Mouse (Mus musculus): ENCODE measurements around the gene Gpx8. TPM values are rescaled to one million over a fixed set of nuclear protein-coding genes. Genes with fewer than 3 reads are reported as not detected.
A peak's percentile ranks its signal among the peaks of the same experiment; 100 is the strongest.

Gene Gpx8
- total RNA-seq, 2 experiments from 2014 or later: 8.1 to 8.5 TPM

DNA sequence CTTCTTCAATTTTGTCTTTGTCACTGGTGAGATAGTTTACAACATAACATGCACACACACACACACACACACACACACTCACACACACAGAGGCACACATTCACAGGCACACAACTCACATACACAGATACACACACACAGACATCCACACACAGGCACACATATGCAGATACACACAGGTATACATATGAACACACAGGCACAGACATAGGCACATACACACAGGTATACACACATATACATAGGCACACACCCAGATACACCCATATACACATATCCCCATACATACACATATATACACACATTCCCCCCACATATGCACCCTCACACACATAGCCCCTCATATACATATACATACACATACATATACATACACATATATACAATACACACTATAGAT, 808 bp upstream of the Gpx8 start:
- intact Hi-C loops (cut with DNase I): loop anchor here (2.0 to 10.0 kb wide), 3 partner anchors 92 to 628 kb away; partner anchors contain the start of gene Snx18
- no peak for DNase-seq (ENCODE audit: extremely low spot score in 1 of 2, low spot score in 2 of 2)
- no peak for TF ChIP-seq CTCF (IDR thresholded peaks at IDR 0.05)
- no peak overlapping the region for H3K4me3 ChIP-seq
- H3K27ac ChIP-seq: no peak overlapping the region

DNA sequence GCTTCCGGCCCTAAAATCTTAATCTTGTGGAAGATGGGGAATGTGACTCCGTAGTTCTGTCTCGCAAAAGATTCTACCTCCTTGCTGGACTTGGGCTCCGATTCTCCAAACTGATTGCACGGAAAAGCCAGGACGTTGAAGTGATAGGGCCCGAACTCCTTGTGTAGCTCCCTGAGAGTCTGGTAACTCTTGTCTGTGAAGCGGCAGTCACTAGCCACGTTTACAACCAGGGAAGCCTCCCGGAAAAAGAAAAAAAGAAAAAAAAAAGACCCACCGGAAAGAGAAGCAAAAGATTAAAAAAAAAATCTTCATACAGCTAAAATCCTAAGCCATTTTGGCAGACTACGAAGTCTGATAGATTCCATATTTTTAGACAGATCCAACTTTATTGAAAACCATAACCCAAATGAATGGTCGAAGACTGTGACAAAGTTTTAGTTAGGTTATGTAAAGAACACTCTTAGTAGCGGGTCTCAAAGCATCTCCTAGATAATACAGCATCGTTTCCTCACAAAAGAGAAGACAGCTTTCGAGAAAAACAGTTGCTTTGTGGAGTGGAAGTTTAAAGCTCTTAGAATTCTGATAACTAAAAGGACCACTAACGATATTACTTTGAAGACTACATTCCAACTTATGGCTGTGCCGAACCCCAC, 626 bp downstream of the Gpx8 start:
- Histone ChIP-seq H3K27ac (no peak overlapping the region), H3K4me3 (peak overlapping the region; percentile 49)
- no peak for DNase-seq (ENCODE audit: extremely low spot score in 1 of 2, low spot score in 2 of 2)
- intact Hi-C loops (cut with DNase I): loop anchor here (1.0 to 10.0 kb wide), 4 partner anchors 93 to 629 kb away; partner anchors contain the start of gene Snx18
- TF ChIP-seq CTCF (IDR thresholded peaks at IDR 0.05): no peak

DNA sequence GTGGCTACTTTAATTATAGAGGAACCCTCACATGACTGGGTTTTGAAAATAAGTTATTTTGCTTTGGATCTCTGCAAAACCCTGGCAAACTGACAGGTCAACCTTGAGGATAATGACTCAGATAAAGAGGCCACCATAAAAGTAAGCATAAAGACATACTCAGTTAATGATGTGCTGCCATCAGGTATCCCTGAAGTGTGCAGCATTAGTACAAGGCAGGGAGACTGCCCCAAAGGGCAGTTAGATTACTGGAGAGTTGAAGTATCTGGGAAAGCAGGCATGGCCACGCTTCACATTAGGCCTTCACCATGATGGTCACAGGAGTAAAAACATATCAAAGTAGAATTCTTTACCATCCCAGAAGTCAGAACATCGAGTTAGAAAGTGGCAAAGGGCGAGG, 1.3 kb downstream of the Gpx8 start:
- no peak for TF ChIP-seq CTCF (IDR thresholded peaks at IDR 0.05)
- H3K27ac ChIP-seq: no peak overlapping the region
- intact Hi-C loops (cut with DNase I): loop anchor here (5.0 to 10.0 kb wide), 2 partner anchors 572 to 630 kb away; partner anchors contain the start of gene Snx18
- H3K4me3 ChIP-seq: no peak overlapping the region
- DNase-seq (ENCODE audit: extremely low spot score in 1 of 2, low spot score in 2 of 2): no peak

DNA sequence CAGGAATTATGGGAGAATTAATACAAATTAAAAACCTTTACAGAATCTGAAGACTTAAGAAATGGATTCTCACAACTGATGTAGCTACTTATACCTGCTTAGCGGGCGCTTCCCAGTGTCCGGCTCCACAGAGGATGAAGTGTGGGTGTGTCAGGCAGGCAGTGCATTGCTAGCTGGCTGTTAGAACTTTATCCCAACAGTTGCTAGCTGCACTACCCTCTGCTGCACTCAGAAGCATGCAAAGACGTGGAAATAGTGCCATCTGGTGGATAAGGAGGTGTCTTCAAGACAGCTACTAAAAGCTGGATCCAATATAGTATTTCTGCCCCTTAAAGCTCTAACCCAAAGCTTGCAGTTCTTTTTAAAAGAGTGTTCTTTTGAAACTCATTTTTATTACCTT, 10.4 kb downstream of the Gpx8 start:
- no peak overlapping the region for H3K27ac ChIP-seq
- H3K4me3 ChIP-seq: no peak overlapping the region
- intact Hi-C loops (cut with DNase I): loop anchor here (1.0 to 2.0 kb wide), 4 partner anchors 37 to 362 kb away; partner anchors contain the start of genes Dhx29 and Mtrex
- peak; percentile 88 for TF ChIP-seq CTCF (IDR thresholded peaks at IDR 0.05)
- peak; percentile 64 to 69 for DNase-seq (ENCODE audit: extremely low spot score in 1 of 2, low spot score in 2 of 2)

GRCm38 (mm10) chr13:113034950-113035421, 11.2 kb downstream of the Gpx8 start, which contains the start of gene Cdc20b:
Gene Cdc20b (plus strand): TSS chr13:113035111.
- intact Hi-C loops (cut with DNase I): loop anchor here (1.0 kb wide), 1 partner anchor 36 kb away; no protein-coding TSS in a partner anchor
- Histone ChIP-seq H3K4me3 (peak within 1 kb of the TSS; percentile 52), H3K27ac (no peak within 1 kb of the TSS)
- no peak for TF ChIP-seq CTCF (IDR thresholded peaks at IDR 0.05)
- peak; percentile 33 to 40 for DNase-seq (ENCODE audit: extremely low spot score in 1 of 2, low spot score in 2 of 2)

DNA sequence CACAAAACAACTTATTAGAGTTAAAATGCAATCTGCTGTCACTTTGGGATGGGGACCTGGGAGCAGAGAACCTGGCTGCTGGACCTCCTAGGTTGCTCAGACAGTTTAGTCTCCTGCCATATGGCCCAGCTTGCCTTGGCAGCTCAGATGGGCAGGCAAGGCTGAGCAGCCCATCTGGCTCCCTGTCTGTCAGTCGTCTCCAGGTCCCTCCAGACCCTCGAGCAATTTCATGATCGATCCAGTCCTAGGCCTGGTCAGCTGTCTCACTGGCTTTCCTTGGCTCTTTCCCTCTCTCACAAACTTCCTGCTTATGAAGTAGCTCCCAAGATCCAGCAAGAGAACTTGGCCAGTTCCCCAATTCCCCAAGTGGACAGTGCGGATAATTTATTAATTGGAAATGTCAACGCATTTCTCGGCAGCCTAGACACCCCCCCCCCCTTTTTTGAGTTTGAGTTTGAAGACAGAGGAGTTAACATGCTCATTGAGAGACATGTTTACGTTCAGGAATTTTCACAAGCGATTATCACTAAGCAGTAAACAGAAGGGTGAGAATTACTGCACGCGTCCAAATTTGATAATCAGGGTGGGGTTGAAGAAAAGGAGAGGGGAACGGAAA, 11.8 kb downstream of the Gpx8 start:
- Histone ChIP-seq H3K4me3 (peak overlapping the region; percentile 52; the same call in 1 of the 2 replicates), H3K27ac (no peak overlapping the region)
- DNase-seq (ENCODE audit: extremely low spot score in 1 of 2, low spot score in 2 of 2): no peak
- no peak for TF ChIP-seq CTCF (IDR thresholded peaks at IDR 0.05)
- intact Hi-C loops (cut with DNase I): no loop called here

DNA sequence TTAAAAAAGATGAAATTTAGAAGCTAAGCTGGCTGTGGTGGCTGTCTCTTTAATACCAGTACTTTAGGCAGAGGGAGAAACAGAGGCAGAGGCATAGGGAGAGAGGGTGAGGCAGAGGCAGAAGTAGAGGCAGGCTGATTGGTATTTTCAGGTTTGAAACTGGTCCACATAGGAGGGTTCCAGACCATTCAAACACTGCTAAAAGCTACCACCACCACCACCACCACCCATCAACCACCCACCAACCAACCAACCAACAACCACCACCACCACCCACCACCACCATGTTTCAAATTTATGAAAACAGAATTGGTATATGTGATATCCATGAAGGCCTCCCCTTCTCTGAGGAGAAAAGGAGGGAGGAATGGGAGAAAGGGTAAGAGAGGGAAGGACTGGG, 13.4 kb downstream of the Gpx8 start:
- H3K4me3 ChIP-seq: no peak overlapping the region
- intact Hi-C loops (cut with DNase I): no loop called here
- DNase-seq (ENCODE audit: extremely low spot score in 1 of 2, low spot score in 2 of 2): no peak
- no peak overlapping the region for H3K27ac ChIP-seq
- TF ChIP-seq CTCF (IDR thresholded peaks at IDR 0.05): no peak

DNA sequence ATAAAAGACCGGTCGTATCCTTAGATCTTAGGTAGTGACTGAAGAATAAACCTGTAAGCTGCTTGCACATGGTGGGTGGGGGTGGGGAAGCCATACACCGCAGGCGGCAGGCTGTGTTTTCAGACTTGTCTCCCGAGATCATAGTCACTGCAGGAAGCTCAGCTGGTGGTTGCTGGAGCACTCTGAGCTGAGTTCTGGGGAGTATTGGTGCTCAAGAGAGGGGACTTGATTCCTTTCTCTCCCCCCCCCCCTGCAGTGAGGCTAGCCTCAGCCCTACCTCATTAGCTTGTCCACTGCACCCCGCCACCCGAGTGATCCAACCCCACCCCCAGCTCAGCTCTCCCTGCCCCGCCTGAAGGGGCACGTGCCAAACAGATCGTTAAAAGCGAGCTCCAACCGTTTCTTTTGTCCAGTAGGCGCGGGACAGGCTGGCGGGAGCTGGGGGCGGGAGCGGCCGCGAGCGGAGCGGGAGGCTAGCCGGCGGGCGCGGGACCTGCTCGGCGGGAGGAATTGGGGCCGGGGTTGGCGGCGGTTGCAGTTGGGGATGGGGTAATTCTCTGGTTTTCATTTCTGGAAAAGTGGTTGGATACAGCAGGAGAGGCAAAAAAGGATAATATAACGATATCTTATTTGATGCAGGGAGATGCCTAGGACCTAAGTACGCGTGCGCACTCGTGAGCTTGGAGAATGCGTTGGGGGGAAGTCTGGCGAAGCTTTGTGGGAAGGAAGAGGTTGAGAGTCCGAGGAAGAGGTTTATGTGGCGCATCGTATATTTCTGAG, 14.2 kb downstream of the Gpx8 start:
- intact Hi-C loops (cut with DNase I): no loop called here
- no peak overlapping the region for H3K27ac ChIP-seq

GRCm38 (mm10) chr13:113031351-113031750, 14.9 kb downstream of the Gpx8 start:
- intact Hi-C loops (cut with DNase I): no loop called here
- DNase-seq (ENCODE audit: extremely low spot score in 1 of 2, low spot score in 2 of 2): no peak
- H3K27ac ChIP-seq: no peak overlapping the region
- H3K4me3 ChIP-seq: no peak overlapping the region
- no peak for TF ChIP-seq CTCF (IDR thresholded peaks at IDR 0.05)

More for the DNA sequence above, 14.2 kb downstream of the Gpx8 start:
- DNase-seq (ENCODE audit: extremely low spot score in 1 of 2, low spot score in 2 of 2): peak; percentile 32
- H3K4me3 ChIP-seq: peak overlapping the region; percentile 64
- TF ChIP-seq CTCF (IDR thresholded peaks at IDR 0.05): no peak

DNA sequence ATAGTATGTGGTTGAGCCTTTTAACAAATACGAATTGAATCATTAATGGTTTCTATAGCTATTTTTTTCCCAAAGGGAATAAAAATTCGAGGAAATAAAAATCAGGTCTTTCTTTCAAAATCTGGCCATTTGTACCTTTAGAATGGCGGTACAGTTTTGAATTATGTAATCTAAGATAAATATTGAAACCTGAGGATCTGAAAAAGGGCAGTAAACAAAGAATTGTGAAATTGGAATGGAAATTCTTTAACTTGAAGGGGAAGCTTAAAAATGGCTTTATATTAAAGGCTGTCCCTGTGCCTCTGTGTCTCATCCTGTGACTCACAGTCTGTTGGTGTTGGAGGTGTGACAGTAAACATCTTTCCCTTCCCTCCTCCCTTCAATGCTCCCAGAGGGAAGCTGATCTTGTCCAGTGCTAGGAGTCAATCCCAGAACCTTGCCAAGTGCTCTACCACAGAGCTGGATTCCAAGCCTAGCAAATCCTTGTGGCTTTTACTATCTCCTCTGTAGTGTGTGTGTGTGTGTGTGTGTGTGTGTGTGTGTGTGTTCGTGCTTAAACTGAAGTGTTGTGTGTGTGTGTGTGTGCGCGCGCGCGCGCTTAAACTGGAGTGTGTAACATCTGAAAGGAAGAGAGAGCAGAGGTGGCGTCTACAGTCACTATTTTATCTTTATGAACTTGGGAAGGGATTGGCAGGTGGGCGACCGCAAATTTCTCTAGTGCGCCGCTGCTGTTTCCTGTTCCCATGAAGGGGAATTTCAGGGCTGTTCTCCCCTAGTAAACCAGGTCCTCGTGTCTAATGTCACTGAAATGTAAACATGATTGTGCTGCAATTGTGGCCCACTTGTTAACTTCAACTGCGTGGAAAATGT, 22.7 kb downstream of the Gpx8 start:
- DNase-seq (ENCODE audit: extremely low spot score in 1 of 2, low spot score in 2 of 2): no peak
- intact Hi-C loops (cut with DNase I): no loop called here
- no peak overlapping the region for H3K27ac ChIP-seq
- H3K4me3 ChIP-seq: no peak overlapping the region
- no peak for TF ChIP-seq CTCF (IDR thresholded peaks at IDR 0.05)

GRCm38 (mm10) chr13:113022467-113022866, 23.7 kb downstream of the Gpx8 start:
- H3K4me3 ChIP-seq: no peak overlapping the region
- TF ChIP-seq CTCF (IDR thresholded peaks at IDR 0.05): no peak
- intact Hi-C loops (cut with DNase I): no loop called here
- H3K27ac ChIP-seq: no peak overlapping the region
- no peak for DNase-seq (ENCODE audit: extremely low spot score in 1 of 2, low spot score in 2 of 2)

Data from left cerebral cortex, adult 2 months (tissue).